Mouse (Mus musculus): ENCODE data around the gene Sp7.

Sp7 gene

DNA sequence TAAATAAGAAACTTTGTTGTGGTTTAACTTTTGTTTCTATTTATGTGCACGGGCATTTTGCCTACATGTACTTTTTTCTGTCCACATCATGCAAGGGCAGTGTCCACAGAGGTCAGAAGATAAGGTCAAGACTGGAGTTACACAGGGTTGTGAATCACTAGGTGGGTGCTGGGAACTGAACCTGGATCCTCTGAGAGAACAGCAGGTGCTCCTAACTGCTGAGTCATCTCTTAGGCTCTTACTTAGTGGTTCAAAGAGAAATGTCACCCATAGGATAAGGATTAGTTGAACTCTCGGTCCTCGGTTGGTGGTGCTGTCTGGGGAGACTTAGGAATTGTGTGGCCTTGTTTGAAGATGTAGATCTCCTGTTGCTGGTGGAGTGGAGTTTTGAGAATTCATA is 22.0 kb upstream of the Sp7 start:
- DNase-seq (ENCODE audit: low read depth, low spot score) = no peak

DNA sequence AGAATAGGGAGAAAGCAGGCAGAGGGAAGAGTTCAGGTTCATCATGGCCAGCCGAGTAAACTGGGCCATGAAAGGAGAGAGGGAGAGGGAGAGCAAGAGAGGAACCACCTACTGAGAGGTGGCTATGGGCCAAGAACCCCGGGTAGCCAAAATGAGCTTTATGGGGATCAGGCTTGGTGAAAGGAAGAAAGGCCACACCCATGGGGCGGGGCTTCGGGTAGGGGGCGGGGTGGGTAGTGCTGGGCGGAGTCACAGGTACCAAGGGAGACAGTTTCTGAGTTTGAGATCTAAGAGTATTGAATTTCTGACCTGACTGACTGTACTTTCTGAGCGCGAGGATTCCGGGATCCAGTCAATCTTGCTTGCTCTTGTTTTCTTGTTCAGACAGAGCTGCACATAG is 19.7 kb upstream of the Sp7 start:
- DNase-seq (ENCODE audit: low read depth, low spot score) = no peak

GRCm38 (mm10) chr15:102383671-102384070 is 16.7 kb upstream of the Sp7 start:
- DNase-seq (ENCODE audit: low read depth, low spot score) = no peak

DNA sequence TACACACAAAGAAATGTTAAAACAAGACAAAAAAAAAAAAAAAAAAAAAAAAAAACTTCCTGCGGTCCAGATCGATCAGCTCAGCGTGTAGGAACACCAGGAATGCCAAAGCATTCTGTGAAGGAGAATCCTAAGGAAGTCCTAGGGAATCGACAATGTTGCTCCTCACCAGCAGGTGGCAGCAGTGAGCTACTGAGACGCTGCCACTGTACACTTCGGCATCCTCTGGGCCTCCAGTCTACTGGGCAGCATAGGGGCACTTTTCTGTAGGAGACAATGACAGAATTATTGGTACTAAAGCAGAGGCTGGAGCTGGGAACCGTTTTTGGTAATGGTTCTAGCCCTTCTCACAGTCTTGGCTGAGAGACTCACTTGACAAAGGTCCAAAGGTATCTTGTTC is 14.6 kb upstream of the Sp7 start:
- DNase-seq (ENCODE audit: low read depth, low spot score) = no peak

- no peak for DNase-seq (ENCODE audit: low read depth, low spot score)
Measured at GRCm38 (mm10) chr15:102377810-102378262, 10.9 kb upstream of the Sp7 start.

DNA sequence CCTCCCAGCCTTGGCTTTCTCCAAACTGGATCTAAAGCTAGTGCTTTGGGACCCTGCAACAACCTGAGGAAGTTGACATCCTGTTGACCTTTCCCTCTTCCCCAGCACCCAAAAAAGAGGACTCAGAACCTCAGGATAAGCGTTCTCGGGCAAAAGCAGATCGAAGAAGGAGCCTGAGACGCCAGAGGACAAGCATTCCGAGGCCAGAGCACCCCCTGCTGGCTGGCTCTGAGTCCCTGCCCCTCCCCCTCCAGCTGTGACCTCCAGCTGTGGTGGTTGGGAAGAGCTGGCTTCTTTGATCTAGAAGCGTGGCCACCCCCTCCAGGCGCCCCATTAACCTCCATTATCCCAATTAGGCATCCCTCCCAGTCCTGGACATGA is 10.2 kb upstream of the Sp7 start:
- no peak for DNase-seq (ENCODE audit: low read depth, low spot score)

- DNase-seq (ENCODE audit: low read depth, low spot score) = no peak
Measured at GRCm38 (mm10) chr15:102376453-102377162, 9.6 kb upstream of the Sp7 start.

DNA sequence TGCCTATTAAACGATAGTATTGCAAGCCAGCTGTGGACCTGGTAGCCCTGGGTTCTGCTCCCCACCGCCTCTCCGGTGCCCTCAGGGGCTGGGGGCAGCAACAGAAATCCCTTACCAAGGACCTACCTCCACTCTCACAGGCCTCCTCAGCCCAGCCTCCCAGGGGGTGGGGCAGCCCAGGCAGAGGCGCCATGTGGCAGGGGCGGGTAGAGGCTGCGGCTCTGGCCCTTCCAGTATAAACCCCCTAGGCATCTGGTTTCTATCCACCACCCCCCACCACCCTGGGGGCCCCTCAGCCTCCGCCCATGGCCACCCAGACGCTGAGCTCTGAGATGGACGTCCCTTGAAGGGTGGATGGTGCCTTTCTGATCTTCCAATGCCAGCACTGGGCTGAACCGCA is 3.7 kb upstream of the Sp7 start:
- DNase-seq (ENCODE audit: low read depth, low spot score) = no peak

DNA sequence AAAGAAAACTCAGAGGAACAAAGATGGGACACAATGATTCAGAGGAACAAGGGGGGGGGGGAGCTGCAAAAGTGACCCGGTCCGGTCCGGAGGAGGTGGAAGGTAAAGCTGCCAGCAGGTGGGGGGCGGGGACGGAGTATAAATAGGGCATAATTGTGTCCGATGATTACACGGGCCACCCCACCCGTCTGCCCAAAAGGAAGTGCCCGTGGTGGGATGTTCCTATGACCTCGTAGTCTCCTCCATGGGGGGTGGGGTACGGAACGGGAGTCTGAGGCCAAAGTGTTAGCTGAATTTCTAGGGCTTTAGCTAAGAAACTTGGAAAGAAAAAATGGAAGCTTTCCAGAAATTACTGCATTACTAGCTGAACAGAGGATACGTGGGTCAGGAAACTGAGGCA is 3.0 kb upstream of the Sp7 start:
- no peak for DNase-seq (ENCODE audit: low read depth, low spot score)

- no peak for DNase-seq (ENCODE audit: low read depth, low spot score)
Measured at GRCm38 (mm10) chr15:102366238-102366637, 744 bp downstream of the Sp7 start.

DNA sequence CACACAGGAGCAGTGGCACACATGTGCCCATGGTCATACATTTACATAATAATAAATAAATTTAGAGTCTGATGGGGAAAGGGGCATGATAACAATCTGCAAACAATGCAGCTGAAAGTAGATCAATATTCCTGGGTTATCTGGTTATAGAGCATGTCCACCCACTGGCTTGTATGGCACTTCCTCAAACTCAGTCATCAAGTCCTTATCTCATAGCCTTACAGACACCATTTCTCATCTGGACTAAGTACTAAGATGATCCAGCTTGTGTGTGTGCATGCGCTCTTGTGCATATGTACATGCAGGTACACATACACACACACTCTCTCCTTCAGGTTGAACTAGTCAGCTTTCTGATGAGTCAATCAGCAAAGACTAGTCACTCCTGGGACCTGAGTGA is 2.3 kb downstream of the Sp7 start:
- no peak for DNase-seq (ENCODE audit: low read depth, low spot score)

DNA sequence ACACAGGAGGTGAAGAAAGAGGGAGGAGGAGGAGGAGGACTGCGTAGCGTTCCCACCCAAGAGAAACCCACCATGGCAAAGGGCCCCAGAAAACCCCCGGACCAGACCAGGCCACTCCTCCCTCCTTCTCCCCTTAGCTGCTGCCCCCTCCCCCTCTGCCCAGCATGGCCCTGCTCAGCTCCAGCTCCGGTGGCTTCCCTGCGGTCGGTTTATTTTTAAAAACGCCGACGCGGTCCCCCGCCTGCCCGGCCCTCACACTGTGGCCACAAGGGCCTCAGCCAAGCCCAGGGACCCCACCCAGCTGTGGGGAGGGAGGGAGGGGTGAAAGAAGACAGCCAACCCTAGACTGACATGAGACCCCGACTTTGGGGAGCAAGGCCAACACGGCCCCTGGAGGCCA is 4.3 kb downstream of the Sp7 start:
- DNase-seq (ENCODE audit: low read depth, low spot score) = no peak

DNA sequence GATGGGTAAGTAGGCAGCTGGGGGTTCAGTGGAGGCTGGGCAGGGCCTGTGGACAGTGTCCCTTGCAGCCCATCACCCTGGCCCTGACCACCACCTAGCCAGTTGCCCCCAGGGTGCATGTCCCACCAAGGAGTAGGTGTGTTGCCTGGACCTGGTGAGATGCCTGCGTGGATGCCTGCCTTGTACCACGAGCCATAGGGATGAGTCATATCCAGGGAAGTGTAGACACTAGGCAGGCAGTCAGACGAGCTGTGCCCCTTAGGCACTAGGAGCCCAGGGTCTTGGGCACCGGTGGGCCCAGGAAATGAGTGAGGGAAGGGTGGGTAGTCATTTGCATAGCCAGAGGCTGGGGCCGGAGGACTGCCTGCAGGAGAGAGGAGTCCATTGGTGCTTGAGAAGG is 8.1 kb downstream of the Sp7 start:
- no peak for DNase-seq (ENCODE audit: low read depth, low spot score)

DNA sequence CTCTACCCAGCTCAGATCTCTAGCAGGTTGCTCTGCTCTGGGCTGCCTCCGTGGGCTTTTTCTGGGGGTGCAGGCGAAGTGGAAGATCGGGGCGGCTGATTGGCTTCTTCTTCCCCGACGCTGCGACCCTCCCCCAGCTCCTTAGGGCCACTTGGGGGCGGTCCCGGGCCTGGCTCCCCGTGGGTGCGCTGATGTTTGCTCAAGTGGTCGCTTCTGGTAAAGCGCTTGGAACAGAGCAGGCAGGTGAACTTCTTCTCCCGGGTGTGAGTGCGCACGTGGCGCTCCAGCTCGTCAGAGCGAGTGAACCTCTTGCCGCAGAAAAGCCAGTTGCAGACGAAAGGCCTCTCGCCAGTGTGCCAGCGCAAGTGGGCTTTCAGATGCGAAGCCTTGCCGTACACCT is 8.9 kb downstream of the Sp7 start:
- DNase-seq (ENCODE audit: low read depth, low spot score) = no peak

DNA sequence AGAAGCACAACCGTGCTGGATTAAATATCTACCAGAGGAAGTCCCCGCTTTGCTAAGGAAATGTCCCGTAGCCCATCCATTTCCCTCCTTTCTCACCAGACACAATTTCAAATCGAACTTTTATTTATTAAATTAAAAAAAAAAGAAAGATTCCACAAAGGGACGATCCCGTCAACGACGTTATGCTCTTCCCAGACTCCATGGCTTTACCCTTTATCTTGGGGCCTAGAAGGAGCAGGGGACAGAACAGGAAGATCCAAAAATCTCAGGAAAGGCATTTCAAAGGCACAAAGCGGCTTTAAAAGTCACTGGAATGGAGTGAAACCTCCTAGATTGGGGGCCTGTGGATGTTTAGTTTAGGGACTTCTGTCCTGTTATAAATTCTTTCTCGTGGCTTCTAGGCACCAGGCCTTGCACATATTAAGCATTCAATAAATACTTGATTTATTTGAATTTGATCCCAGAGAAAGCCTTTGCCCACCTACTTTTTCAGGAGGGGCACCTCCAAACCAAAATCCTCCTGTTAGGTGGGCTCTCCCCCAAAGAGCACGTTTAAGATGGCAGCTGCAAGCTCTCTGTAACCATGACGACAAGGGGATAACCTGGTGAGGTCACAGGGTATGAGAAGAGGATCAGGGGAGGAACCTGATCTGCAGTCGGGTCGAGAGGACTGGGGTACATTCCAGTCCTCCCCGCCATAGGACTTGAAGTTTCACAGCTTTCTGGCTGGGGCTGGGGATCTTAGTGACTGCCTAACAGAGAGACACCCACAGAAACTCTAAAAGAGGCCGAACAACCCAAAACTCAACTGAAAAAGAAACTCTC is 10.3 kb downstream of the Sp7 start:
- no peak for DNase-seq (ENCODE audit: low read depth, low spot score)

- no peak for DNase-seq (ENCODE audit: low read depth, low spot score)
Measured at GRCm38 (mm10) chr15:102355871-102356441, 11.0 kb downstream of the Sp7 start.

GRCm38 (mm10) chr15:102355134-102355870 is 11.7 kb downstream of the Sp7 start:
- no peak for DNase-seq (ENCODE audit: low read depth, low spot score)

DNA sequence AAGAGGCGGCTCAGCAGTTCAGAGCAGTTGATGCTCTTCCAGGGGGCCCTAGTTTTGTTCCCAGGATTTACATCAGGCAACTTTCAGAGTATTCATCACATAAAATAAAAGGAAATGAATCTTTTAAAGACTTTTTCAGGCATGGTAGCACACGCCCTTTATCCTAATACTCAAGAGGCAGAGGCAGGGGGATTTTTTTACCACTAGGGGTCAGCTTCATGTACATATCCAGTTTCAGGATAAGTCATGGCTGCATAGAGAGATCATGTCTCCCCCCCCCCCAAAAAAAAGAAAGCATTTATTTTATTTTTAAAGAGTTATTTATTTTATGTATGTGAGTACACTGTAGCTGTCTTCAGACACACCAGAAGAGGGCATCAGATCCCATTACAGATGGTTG is 13.0 kb downstream of the Sp7 start:
- DNase-seq (ENCODE audit: low read depth, low spot score) = no peak

- no peak for DNase-seq (ENCODE audit: low read depth, low spot score)
Measured at GRCm38 (mm10) chr15:102352177-102352576, 14.8 kb downstream of the Sp7 start.

DNA sequence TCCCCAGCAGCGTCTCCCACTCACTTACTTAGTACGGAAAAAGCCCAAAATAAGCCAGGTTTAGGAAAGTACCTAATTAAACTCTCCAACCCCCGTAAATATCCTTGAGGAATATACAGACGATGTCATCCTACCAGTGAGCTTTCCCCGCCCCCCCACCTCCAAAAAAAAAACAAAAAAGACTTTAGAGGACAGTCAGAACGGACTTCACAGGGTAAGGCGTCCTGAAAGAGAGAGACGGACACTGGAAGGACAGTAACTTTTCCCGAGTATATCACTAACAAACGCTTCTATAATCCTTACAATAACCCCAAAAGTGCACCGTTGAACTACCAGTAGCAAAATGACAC is 16.1 kb downstream of the Sp7 start:
- no peak for DNase-seq (ENCODE audit: low read depth, low spot score)

- DNase-seq (ENCODE audit: low read depth, low spot score) = peak; percentile 91
Measured at GRCm38 (mm10) chr15:102350138-102350941, 16.6 kb downstream of the Sp7 start, which contains the start of gene Aaas. Gene Aaas (minus strand): TSS chr15:102350771.
